Mouse (Mus musculus): ENCODE measurements at regions not wholly inside any gene's neighbourhood (a gene's known extent, or its start where the extent isn't known, plus 50 kb on each side); places are given as distances from the start of the nearest gene placed in this dataset.

- DNase-seq (ENCODE audit: low spot score): no peak
These were observed 54.0 kb upstream of the Satb2 start for GRCm38 (mm10) chr1:57032407-57032806.

DNA sequence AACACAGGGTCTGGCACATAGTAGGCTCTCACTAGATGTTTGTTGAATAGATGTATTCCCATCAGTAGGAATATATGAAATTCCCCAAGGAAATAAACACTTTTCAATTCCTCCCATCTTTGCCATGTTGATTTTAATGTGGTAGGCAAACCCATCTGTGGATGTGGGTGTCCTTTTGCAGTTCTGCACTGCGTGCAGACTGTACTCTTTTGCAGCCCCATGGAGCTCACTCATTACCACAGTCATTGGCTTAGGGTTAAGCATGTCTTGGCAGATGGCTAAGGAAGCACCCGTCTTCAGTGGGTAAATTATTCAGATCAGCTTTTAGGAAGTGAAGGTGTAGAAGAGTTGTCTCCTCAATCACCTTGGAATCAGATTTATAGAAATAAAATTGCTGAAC lies 54.8 kb upstream of the Satb2 start:
- DNase-seq (ENCODE audit: low spot score): no peak

GRCm38 (mm10) chr1:57034411-57034810 lies 56.0 kb upstream of the Satb2 start:
- no peak for DNase-seq (ENCODE audit: low spot score)

GRCm38 (mm10) chr1:57036382-57036781 lies 57.9 kb upstream of the Satb2 start:
- no peak for DNase-seq (ENCODE audit: low spot score)

DNA sequence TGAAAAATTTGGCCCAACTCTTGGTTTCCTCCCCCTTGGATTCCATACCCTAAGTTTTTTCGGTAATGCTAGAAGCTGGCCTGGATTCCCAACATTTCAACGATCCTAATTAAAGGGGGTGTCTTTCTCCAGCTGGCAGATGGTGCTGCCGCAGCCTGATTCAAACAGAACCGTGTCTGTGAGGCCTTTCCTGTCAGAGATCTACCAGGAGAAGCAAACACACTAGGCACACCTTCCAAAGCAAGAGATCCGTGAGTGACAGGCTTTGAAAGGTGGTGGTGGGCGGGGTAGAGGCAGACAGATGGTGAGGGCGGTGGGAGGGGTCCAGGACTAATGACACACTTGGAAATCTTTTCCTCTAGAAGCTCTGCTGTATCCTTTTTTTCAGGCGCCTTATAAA lies 61.8 kb upstream of the Satb2 start:
- no peak for DNase-seq (ENCODE audit: low spot score)

DNA sequence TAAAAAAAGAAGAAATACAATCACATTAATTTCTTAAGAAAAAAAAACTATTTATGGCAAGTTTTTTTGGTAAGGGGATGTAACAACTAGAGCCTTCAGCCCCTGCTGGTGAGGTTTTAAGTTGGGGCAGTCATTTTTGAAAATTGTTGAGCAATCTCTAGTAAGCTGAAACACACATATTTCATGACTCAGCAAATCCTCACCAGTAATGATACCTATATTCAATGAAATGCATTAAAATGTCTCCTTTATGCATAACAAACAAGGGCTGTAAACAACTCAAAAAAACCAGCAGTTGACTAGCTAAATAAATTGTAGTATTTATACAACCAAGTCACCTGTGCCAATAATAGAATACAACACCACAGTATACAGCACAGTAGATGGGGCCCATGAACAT lies 63.1 kb upstream of the Satb2 start:
- no peak for DNase-seq (ENCODE audit: low spot score)

GRCm38 (mm10) chr1:57053836-57054235 lies 75.4 kb upstream of the Satb2 start:
- DNase-seq (ENCODE audit: low spot score): no peak

DNA sequence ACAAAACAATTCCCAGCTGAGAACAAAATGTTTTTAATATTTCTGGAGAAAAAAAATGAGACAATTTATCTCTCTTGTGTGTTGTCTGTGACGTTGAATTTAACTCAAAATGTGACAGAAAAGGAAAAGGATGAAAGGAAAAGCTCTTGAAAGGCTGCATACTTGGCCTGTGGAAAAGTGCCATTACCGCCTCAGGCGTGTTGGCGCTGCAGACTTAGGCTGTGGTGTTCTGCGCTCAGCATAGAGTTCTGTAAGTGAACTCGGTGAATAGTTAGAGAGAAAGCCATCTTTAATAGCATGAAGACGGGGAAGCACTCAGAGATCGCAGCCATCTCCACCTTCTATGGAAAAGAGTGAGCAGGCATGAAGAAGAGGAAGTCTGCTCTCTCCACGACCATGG lies 77.5 kb upstream of the Satb2 start:
- DNase-seq (ENCODE audit: low spot score): no peak

- DNase-seq (ENCODE audit: low spot score): no peak
These were observed 80.8 kb upstream of the Satb2 start for GRCm38 (mm10) chr1:57059216-57059615.

DNA sequence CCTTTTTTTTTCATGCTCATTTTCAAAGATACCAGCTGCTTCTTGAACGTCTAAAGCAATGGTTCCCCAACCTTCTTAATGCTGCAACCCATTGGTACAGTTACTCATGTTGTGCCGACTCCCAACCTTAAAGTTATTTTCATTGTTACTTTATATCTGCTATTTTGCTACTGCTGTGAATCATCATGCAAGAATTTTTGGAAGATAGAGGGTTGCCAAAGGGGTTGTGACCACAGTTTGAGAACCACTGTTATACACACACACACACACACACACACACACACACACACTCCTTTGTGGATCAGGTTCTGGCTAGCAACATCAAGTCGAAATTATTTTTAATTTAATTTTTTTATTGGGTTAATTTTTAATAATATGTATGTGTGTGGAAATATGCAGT lies 96.8 kb upstream of the Satb2 start:
- no peak for DNase-seq (ENCODE audit: low spot score)

DNA sequence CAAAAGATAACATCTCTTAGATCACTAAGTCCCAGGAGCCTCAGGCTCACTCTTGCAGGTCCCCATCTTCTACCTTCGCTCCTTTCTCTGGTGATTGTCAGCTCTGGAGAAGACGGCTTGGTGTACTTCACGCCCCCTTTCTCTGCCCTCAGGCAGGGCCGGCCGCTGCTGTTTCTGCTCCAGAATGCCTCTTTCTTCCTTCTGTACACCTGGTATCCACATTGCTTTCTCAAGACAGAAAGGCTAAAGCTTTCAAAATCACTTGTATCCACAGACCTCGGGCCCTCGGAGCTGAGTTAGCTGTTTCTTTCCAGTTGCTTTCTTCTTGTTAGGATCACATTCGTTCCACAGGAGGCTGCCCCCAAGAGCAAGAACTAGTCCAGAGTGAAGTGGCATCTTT lies 98.2 kb upstream of the Satb2 start:
- DNase-seq (ENCODE audit: low spot score): no peak

GRCm38 (mm10) chr1:57080306-57080705 lies 101.9 kb upstream of the Satb2 start:
- DNase-seq (ENCODE audit: low spot score): no peak

DNA sequence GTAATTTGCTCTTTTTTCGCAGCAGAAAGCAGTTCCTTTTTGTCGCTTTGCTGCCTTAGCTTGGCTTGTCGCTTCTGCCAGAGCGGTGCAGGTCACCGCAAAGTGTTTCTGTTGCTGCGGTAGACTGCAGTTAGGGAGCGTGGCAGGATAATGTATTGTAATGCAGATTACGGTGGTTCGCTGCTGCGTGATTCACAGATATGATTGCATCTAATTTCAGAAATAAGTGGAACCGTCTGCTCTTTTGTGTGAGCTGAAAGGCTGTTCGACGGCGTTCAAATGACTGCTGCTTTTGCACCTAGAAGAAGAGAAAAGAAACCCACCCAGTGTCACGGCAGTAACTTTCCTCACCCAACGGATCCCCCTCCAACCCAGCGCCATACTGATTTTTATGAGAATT lies 104.7 kb upstream of the Satb2 start:
- no peak for DNase-seq (ENCODE audit: low spot score)

DNA sequence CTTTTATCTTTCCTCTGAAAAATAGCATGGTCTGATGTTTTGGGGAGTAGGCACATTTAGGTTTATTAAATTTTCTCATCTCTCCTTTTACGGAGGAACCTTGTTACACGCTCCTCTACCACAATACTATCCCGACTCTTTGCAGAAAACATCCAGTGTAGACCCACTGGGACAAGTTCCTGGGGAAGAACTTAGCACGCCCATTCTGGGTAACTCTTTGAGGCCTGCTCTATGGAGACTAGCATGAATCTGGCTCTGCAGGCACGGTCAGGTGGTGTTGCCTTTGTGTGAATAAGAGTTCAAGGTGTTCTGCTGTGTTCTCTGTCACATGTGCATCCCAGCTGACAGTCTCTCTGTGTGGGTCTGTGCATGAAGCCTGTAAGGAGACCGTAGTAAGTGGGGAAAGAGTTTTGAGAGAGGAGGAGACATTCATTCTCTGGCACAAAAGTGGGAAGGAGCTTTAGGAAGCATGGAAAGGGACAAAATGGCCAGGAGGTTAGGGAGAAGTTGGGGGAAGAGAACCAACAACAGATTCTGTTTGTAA lies 105.2 kb upstream of the Satb2 start:
- no peak for DNase-seq (ENCODE audit: low spot score)

GRCm38 (mm10) chr1:57095361-57096247 lies 117.2 kb upstream of the Satb2 start:
- DNase-seq (ENCODE audit: low spot score): no peak

DNA sequence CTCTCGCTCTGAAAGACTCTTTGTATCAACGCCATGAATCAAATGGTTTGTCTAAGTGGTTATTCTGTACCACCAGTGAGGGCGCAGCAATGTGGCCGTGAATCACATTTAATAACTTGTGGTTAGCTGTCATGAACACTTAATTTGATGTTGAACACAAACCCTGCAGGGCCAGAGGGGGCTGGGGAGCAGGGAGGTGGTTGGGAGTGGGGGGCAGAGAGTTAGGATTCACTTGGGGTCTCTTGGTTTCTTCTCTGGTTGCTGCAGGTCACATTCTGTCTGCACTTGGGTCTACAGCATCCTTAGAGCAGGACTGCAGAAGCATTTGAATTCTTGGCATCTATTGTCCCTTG lies 117.8 kb upstream of the Satb2 start:
- DNase-seq (ENCODE audit: low spot score): no peak

- no peak for DNase-seq (ENCODE audit: low spot score)
These were observed 118.3 kb upstream of the Satb2 start for GRCm38 (mm10) chr1:57096740-57097139.

DNA sequence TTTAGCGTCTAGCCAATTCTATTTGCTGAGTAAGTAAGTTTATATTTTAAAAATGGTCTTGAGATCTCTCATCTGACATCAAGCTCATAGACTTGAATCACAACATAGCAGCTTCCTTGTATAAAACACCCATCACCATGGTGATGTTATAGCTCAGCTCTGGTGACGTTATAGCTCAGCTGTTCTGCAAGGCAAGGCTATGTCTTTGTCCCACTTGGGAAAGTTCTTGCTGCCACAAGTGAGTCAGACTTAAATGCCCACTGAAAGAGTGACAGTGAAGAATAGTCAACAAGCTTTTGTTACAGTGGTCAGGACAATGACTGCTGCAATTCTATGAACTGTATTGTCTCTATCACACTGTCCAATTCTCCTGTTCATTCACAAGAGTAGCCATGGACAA lies 122.2 kb upstream of the Satb2 start:
- no peak for DNase-seq (ENCODE audit: low spot score)

DNA sequence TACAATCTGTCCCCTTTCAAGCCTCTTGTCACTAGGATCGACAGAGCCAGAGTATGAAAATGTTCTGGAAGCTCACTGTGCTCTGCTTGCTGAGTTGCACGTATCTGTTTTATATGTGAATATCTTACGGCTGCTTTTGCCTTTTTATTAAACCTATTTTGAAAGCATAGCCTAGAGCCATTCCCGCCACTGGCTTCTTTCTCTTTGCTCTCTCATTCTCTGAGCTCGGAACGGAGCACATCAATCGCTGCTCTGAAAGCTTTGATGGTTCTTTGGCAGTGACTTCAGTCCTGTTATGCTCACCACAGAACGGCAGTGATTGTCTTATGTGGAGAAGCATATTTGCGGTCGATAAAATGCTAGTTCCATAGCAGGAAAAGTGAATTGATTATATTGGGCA lies 128.9 kb upstream of the Satb2 start:
- no peak for DNase-seq (ENCODE audit: low spot score)

DNA sequence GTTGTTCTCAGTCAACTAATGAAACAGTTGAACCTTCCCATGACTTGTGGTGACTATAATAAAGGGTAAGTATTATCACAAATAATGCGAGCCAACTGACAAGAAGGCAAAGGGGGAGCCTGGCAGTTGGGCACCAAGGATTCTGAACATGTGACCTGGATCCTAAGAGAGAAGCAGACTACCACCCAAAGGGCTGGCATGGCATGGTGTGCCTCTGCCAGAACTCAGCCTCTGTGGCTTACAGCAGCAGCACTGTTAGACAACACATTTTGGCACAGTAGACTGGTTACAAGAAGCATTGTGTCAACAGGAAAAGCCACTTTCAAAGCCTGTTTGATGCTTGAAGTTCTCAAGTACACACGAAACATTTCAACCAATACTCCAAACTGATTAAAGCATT lies 142.2 kb upstream of the Satb2 start:
- DNase-seq (ENCODE audit: low spot score): no peak

- DNase-seq (ENCODE audit: low spot score): no peak
These were observed 165.7 kb upstream of the Satb2 start for GRCm38 (mm10) chr1:57144181-57144580.

GRCm38 (mm10) chr1:57155869-57156268 lies 177.4 kb upstream of the Satb2 start:
- DNase-seq (ENCODE audit: low spot score): no peak

GRCm38 (mm10) chr1:57164443-57164842 lies 186.0 kb upstream of the Satb2 start:
- DNase-seq (ENCODE audit: low spot score): no peak

All from heart, adult 8-10 months (tissue).